Mouse (Mus musculus) kidney, postnatal 10 days (tissue): ENCODE measurements around the gene Tmem233.

Experiments used
- DNase-seq: peaks from one replicate; pipeline ENCODE4 v3.0.0; 2021; ENCODE audit warnings: mixed read lengths

The Tmem233 gene

GRCm38 (mm10) chr5:116003154-116003553 is 79.9 kb downstream of the Tmem233 start:
- DNase-seq: no peak

- DNase-seq: no peak
These were observed 85.7 kb downstream of the Tmem233 start for GRCm38 (mm10) chr5:115997376-115997775.

GRCm38 (mm10) chr5:115994101-115994500 is 88.9 kb downstream of the Tmem233 start:
- no peak for DNase-seq

- no peak for DNase-seq
These were observed 91.3 kb downstream of the Tmem233 start for GRCm38 (mm10) chr5:115991717-115992116.
